Mouse (Mus musculus) adrenal gland, postnatal 25 days (tissue): Measurements from ENCODE around the gene Man1b1. TPM values are rescaled to one million over a fixed set of nuclear protein-coding genes. Genes with fewer than 3 reads are reported as not detected.

Experiments
- total RNA-seq: library from RNA; stranded (reverse); gene quantifications from 2 replicates; pipeline ENCODE4 v1.2.3, GENCODE M21; 2021

Gene Man1b1
- total RNA-seq, 1 experiment from 2014 or later, result 57.9 TPM

Other genes with a start within 250 kb of the Man1b1 start
- gene Noxa1, start 237.2 kb upstream of the Man1b1 start, total RNA-seq, result not detected in 2 replicates
- 2.2 and 4.0 TPM in 2 replicates for gene Nrarp, start 151.6 kb upstream of the Man1b1 start, total RNA-seq
- gene Tor4a, start 135.5 kb upstream of the Man1b1 start, total RNA-seq, result 28.1 and 33.9 TPM in 2 replicates
- 61.8 and 66.9 TPM in 2 replicates for gene Nelfb, start 120.8 kb upstream of the Man1b1 start, total RNA-seq
- not detected in 2 replicates for gene Stpg3, start 117.7 kb upstream of the Man1b1 start, total RNA-seq
- gene Fam166a, start 113.6 kb upstream of the Man1b1 start, total RNA-seq, result 0.46 TPM in 1 of 2 replicates, not detected in the other
- 247 and 303 TPM in 2 replicates for gene Tubb4b, start 107.6 kb upstream of the Man1b1 start, total RNA-seq
- not detected in 2 replicates for gene Slc34a3, start 98.0 kb upstream of the Man1b1 start, total RNA-seq
- not detected in 2 replicates for gene Rnf224, start 95.6 kb upstream of the Man1b1 start, total RNA-seq
- gene Rnf208, start 90.1 kb upstream of the Man1b1 start, total RNA-seq, result 7.4 and 7.9 TPM in 2 replicates
- not detected in 2 replicates for gene Cysrt1, start 89.9 kb upstream of the Man1b1 start, total RNA-seq
- gene AL732309.1, start 85.5 kb upstream of the Man1b1 start, total RNA-seq, result 3.5 and 8.1 TPM in 2 replicates
- 32.3 and 48.8 TPM in 2 replicates for gene Tmem203, start 76.9 kb upstream of the Man1b1 start, total RNA-seq
- gene Tprn, start 69.7 kb upstream of the Man1b1 start, total RNA-seq, result 10.0 and 10.7 TPM in 2 replicates
- gene Ssna1, start 59.9 kb upstream of the Man1b1 start, total RNA-seq, result 35.1 and 47.7 TPM in 2 replicates
- 70.9 and 95.1 TPM in 2 replicates for gene Anapc2, start 59.9 kb upstream of the Man1b1 start, total RNA-seq
- gene Tmem210, start 44.2 kb upstream of the Man1b1 start, total RNA-seq, result not detected in 2 replicates
- gene Lrrc26, start 42.4 kb upstream of the Man1b1 start, total RNA-seq, result not detected in 2 replicates
- 9.0 and 12.6 TPM in 2 replicates for gene Grin1, start 13.2 kb upstream of the Man1b1 start, total RNA-seq
- gene Dpp7, start 24.0 kb downstream of the Man1b1 start, total RNA-seq, result 24.6 and 31.8 TPM in 2 replicates
- 10.7 and 18.8 TPM in 2 replicates for gene Uap1l1, start 33.3 kb downstream of the Man1b1 start, total RNA-seq
- gene Sapcd2, start 40.0 kb downstream of the Man1b1 start, total RNA-seq, result 1.6 and 2.1 TPM in 2 replicates
- gene Entpd2, start 63.5 kb downstream of the Man1b1 start, total RNA-seq, result 2.4 and 3.7 TPM in 2 replicates
- 120 and 134 TPM in 2 replicates for gene Npdc1, start 67.0 kb downstream of the Man1b1 start, total RNA-seq
- gene Fut7, start 90.9 kb downstream of the Man1b1 start, total RNA-seq, result not detected in 2 replicates
- 24.9 and 40.5 TPM in 2 replicates for gene Abca2, start 96.4 kb downstream of the Man1b1 start, total RNA-seq
- gene Clic3, start 124.5 kb downstream of the Man1b1 start, total RNA-seq, result not detected in 2 replicates
- 32.6 and 41.0 TPM in 2 replicates for gene Paxx, start 128.8 kb downstream of the Man1b1 start, total RNA-seq
- gene Ptgds, start 137.7 kb downstream of the Man1b1 start, total RNA-seq, result 3.6 and 3.8 TPM in 2 replicates
- not detected in 2 replicates for gene Lcn12, start 161.6 kb downstream of the Man1b1 start, total RNA-seq
- 99.9 and 103 TPM in 2 replicates for gene Fbxw5, start 168.4 kb downstream of the Man1b1 start, total RNA-seq
- 1.7 and 3.3 TPM in 2 replicates for gene C8g, start 169.4 kb downstream of the Man1b1 start, total RNA-seq
- 29.2 and 30.2 TPM in 2 replicates for gene Traf2, start 214.6 kb downstream of the Man1b1 start, total RNA-seq
- 270 and 317 TPM in 2 replicates for gene Edf1, start 225.5 kb downstream of the Man1b1 start, total RNA-seq
- 4.6 and 17.3 TPM in 2 replicates for gene Mamdc4, start 242.5 kb downstream of the Man1b1 start, total RNA-seq
- gene Phpt1, start 242.9 kb downstream of the Man1b1 start, total RNA-seq, result 42.8 and 60.5 TPM in 2 replicates
- gene Ajm1, start 249.4 kb downstream of the Man1b1 start, total RNA-seq, result 1.6 and 2.6 TPM in 2 replicates